Mouse (Mus musculus) hindbrain, embryonic 10.5 days (tissue): ENCODE results near the gene Tnpo3. TPM values are rescaled to one million over a fixed set of nuclear protein-coding genes. Genes with fewer than 3 reads are reported as not detected.
A peak's percentile ranks its signal among the peaks of the same experiment; 100 is the strongest.
"Not testable (repeated sequence)": the region's sequence is repeated elsewhere in the genome, so short reads cannot be mapped to it uniquely, and the experiment has no call there.

Experiments
- DNase-seq: peaks from one replicate; pipeline ENCODE4 v3.0.0-alpha.2; 2017; ENCODE audit warnings: low spot score
- H3K27ac ChIP-seq: fragments of 300-500 bp; sonication (generic); 2 replicates; pipeline ENCODE4 v1.5.1; 2016; ENCODE audit warnings: mild to moderate bottlenecking, moderate library complexity
- H3K27me3 ChIP-seq: fragments of 300-500 bp; sonication (generic); 2 replicates; pipeline ENCODE4 v1.6.1; 2016; ENCODE audit warnings: mild to moderate bottlenecking; ENCODE audit not compliant: poor library complexity, insufficient read depth, severe bottlenecking
- H3K36me3 ChIP-seq: fragments of 300-500 bp; sonication (generic); 2 replicates; pipeline ENCODE4 v1.6.1; 2016; ENCODE audit warnings: mild to moderate bottlenecking, moderate library complexity
- H3K4me1 ChIP-seq: fragments of 300-500 bp; sonication (generic); replicated peaks from 2 replicates; pipeline ENCODE4 v1.6.1; 2016; ENCODE audit warnings: mild to moderate bottlenecking
- H3K4me3 ChIP-seq: fragments of 300-500 bp; sonication (generic); 2 replicates; pipeline ENCODE4 v1.5.1; 2016; ENCODE audit warnings: mild to moderate bottlenecking, moderate library complexity
- H3K9me3 ChIP-seq: fragments of 300-500 bp; sonication (generic); 2 replicates; pipeline ENCODE4 v1.6.1; 2016; ENCODE audit warnings: mild to moderate bottlenecking, moderate library complexity
- WGBS: fragments of 180-500 bp; shearing (Covaris S2); methylation state at CpG from one replicate; pipeline ENCODE4 v1.1.7; 2016; 5-methylcytosine and 5-hydroxymethylcytosine counted together
- polyA plus RNA-seq: library from polyadenylated mRNA; unstranded; fragments of >200 nt; fragmentation: Nextera tagmentation; extraction: Ambion mirVana; gene quantifications from 2 replicates; pipeline ENCODE4 v1.2.1, GENCODE M21; 2016

The Tnpo3 gene
- polyA plus RNA-seq, 1 experiment from 2014 or later: 93.1 TPM

- WGBS: 98% methylated on average over 1 of the region's 1 CpGs
- DNase-seq: no peak
These were observed 24.9 kb upstream of the Tnpo3 start for GRCm38 (mm10) chr6:29634537-29634936.

DNA sequence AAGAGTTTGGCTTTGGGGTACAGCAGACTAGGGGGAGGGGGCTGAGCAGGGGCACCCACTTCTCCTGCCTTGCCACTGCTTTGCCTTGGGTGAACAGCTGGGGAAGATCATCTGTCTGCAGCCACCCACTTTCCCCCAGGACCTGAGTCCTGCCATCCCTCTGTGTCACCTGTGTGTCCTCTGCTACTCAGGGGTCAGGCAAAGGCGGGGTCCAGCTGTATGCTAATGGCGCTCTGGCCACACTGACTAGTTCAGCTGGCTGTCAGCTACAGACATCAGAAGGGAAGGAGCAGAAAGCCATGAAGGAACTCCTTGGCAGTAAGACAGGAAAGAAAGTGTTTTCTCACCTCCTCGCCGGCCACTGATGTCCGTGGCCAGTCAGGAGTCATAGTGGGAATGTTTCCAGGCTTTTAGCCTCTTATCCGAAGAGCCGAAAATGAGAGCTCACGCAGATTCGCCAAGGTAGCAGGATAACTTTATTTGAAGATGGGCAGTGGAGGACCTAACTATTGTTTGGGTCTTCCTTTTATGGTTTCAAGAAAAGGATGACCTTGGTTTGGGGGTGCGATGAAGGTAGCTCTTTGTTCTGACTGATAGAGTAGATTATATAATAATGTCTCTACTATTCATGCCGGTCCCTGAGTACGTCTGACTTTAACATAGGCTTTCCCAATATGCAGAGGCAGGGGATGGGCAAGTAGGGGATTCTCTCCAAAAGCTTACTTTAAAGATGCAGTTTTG lies 23.0 kb upstream of the Tnpo3 start:
- Histone ChIP-seq H3K27ac (no peak overlapping the region), H3K9me3 (no peaks in the 10 kb centered on the region), H3K4me1 (peaks cover 7% of the 10 kb centered on the region), H3K4me3 (no peak overlapping the region), H3K27me3 (peaks cover 14% of the 10 kb centered on the region), H3K36me3 (no peaks in the 10 kb centered on the region)
- 53% methylated on average over 12 of the region's 12 CpGs for WGBS
- DNase-seq: no peak

More at GRCm38 (mm10) chr6:29634537-29634936, 24.9 kb upstream of the Tnpo3 start:
- Histone ChIP-seq H3K27ac (no peak overlapping the region), H3K27me3 (peaks cover 24% of the 10 kb centered on the region), H3K9me3 (no peaks in the 10 kb centered on the region), H3K36me3 (no peaks in the 10 kb centered on the region), H3K4me3 (no peak overlapping the region), H3K4me1 (peaks cover 14% of the 10 kb centered on the region)

- H3K27me3 ChIP-seq: peaks cover 14% of the 10 kb centered on the region
- H3K36me3 ChIP-seq: no peaks in the 10 kb centered on the region
- DNase-seq: no peak
- H3K4me1 ChIP-seq: peaks cover 7% of the 10 kb centered on the region
- WGBS: 34% methylated on average over 10 of the region's 10 CpGs
- H3K4me3 ChIP-seq: no peak overlapping the region
- H3K9me3 ChIP-seq: no peaks in the 10 kb centered on the region
- H3K27ac ChIP-seq: no peak overlapping the region
These were observed 22.3 kb upstream of the Tnpo3 start for GRCm38 (mm10) chr6:29631751-29632551.

DNA sequence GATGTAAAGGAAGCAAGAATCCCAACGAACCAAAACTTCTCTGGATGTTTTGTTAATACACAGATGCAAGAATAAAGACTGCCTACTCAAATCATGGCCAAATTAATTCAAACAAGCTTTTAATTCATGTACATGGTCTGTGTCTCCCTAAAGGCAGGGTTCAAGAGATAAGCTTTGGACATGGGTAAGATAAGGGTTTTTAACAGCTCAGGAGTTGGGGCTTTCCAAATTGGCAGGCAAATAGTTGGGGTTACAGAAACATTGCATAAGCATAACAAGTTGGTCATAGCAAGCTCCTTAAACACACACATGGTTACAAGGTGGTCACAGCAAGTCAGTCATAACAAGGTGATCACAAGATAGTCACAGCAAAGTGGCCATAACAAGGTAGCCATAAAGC lies 20.5 kb upstream of the Tnpo3 start:
- Histone ChIP-seq H3K9me3 (no peaks in the 10 kb centered on the region), H3K4me3 (no peak overlapping the region), H3K27me3 (peaks cover 14% of the 10 kb centered on the region), H3K36me3 (no peaks in the 10 kb centered on the region), H3K27ac (no peak overlapping the region), H3K4me1 (peaks cover 7% of the 10 kb centered on the region)
- no peak for DNase-seq
- WGBS: 90% methylated on average over 1 of the region's 1 CpGs

DNA sequence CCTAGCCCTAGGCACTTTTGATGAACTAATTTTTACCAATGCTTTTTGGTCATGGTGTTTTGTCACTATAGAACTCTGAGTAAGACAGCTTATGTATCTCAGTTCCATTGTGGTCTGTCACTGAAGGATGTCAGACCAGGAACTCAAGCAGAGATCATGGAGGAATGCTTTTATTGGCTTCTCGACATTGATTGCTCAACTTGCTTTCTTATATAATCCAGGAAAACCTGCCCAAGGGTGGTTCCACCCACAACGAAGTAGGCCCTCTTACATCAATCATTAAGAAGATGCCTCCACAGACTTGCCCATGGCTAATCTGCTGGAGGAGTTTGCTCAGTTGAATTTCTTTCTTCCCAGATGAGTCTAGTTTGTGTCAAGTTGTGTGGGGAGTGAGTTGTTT lies 18.1 kb upstream of the Tnpo3 start:
- WGBS: 85% methylated on average over 2 of the region's 2 CpGs
- DNase-seq: no peak
- Histone ChIP-seq H3K9me3 (no peaks in the 10 kb centered on the region), H3K36me3 (no peaks in the 10 kb centered on the region), H3K4me1 (peaks cover 4% of the 10 kb centered on the region), H3K27me3 (peaks cover 14% of the 10 kb centered on the region), H3K4me3 (no peak overlapping the region), H3K27ac (no peak overlapping the region)

- no peaks in the 10 kb centered on the region for H3K36me3 ChIP-seq
- H3K4me3 ChIP-seq: no peak overlapping the region
- H3K27me3 ChIP-seq: no peaks in the 10 kb centered on the region
- H3K27ac ChIP-seq: no peak overlapping the region
- 92% methylated on average over 2 of the region's 2 CpGs for WGBS
- no peak for DNase-seq
- 0 out of 2 replicates have a peak, but pooled peaks cover 2% of the 10 kb centered on the region for H3K9me3 ChIP-seq
- H3K4me1 ChIP-seq: no peaks in the 10 kb centered on the region
These were observed 14.2 kb upstream of the Tnpo3 start for GRCm38 (mm10) chr6:29623857-29624256.

GRCm38 (mm10) chr6:29622273-29622672 lies 12.6 kb upstream of the Tnpo3 start:
- no peak for DNase-seq
- Histone ChIP-seq H3K4me3 (no peak overlapping the region), H3K36me3 (no peaks in the 10 kb centered on the region), H3K9me3 (0 out of 2 replicates have a peak, but pooled peaks cover 2% of the 10 kb centered on the region), H3K27ac (no peak overlapping the region), H3K4me1 (no peaks in the 10 kb centered on the region), H3K27me3 (no peaks in the 10 kb centered on the region)
- WGBS: 48% methylated on average over 6 of the region's 6 CpGs

DNA sequence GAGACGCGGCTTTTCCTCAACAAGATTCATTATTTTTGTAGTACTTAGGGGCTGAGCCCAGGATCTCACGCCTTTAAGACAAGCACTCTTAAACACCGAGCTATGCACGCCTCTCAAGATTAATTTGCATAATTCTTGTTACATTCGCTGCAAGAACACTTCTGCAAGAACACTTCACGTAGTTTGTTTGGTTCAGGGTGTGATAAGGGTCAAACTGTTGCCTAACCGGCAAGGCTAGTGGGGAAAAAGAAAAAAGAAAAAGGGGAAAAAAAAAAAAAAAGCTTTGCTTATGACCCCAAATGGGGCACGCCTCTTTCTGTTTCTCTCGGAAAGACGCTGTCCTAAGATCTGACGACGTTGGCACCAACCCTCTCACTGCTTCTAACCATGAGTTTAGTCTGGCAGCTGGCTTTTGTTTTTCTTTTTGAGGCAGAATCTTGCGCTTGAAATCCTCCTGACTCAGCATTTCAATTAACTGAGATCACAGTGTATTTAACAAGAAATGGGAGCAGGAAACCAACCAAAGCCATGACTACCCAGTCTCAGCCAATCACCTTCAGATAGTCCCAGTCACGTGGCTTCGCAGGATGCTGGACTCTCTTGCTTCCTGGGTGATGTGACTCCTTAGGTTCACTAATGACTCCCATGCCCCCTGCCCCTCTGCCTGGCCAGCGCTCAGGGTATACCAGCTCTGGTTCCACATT lies 11.3 kb upstream of the Tnpo3 start:
- DNase-seq: no peak
- no peaks in the 10 kb centered on the region for H3K4me1 ChIP-seq
- H3K36me3 ChIP-seq: no peaks in the 10 kb centered on the region
- no peak overlapping the region for H3K4me3 ChIP-seq
- whole genome bisulfite sequencing: 67% methylated on average over 17 of the region's 17 CpGs
- H3K27me3 ChIP-seq: no peaks in the 10 kb centered on the region
- 0 out of 2 replicates have a peak, but pooled peaks cover 2% of the 10 kb centered on the region for H3K9me3 ChIP-seq
- no peak overlapping the region for H3K27ac ChIP-seq

GRCm38 (mm10) chr6:29620176-29620575 lies 10.5 kb upstream of the Tnpo3 start:
- 42% methylated on average over 3 of the region's 3 CpGs for WGBS

GRCm38 (mm10) chr6:29610020-29610640 lies 443 bp upstream of the Tnpo3 start:
- 34% methylated on average over 13 of the region's 13 CpGs for WGBS
- Histone ChIP-seq H3K4me3 (peak overlapping the region; percentile 100), H3K27ac (peak overlapping the region; percentile 91), H3K4me1 (peaks cover 17% of the 10 kb centered on the region)
- H3K36me3 ChIP-seq, H3K27me3 ChIP-seq, H3K9me3 ChIP-seq, DNase-seq: not testable (repeated sequence)

More at GRCm38 (mm10) chr6:29620176-29620575, 10.5 kb upstream of the Tnpo3 start:
- H3K9me3 ChIP-seq: 0 out of 2 replicates have a peak, but pooled peaks cover 2% of the 10 kb centered on the region
- H3K27ac ChIP-seq: no peak overlapping the region
- no peaks in the 10 kb centered on the region for H3K27me3 ChIP-seq
- no peaks in the 10 kb centered on the region for H3K36me3 ChIP-seq
- DNase-seq: no peak
- no peak overlapping the region for H3K4me3 ChIP-seq
- no peaks in the 10 kb centered on the region for H3K4me1 ChIP-seq

- Histone ChIP-seq H3K9me3 (no peaks in the 10 kb centered on the region), H3K4me3 (no peak overlapping the region), H3K4me1 (no peaks in the 10 kb centered on the region), H3K27me3 (no peaks in the 10 kb centered on the region), H3K36me3 (peaks cover 15% of the 10 kb centered on the region), H3K27ac (no peak overlapping the region)
- no peak for DNase-seq
These were observed 9.5 kb downstream of the Tnpo3 start for GRCm38 (mm10) chr6:29600188-29600587.

DNA sequence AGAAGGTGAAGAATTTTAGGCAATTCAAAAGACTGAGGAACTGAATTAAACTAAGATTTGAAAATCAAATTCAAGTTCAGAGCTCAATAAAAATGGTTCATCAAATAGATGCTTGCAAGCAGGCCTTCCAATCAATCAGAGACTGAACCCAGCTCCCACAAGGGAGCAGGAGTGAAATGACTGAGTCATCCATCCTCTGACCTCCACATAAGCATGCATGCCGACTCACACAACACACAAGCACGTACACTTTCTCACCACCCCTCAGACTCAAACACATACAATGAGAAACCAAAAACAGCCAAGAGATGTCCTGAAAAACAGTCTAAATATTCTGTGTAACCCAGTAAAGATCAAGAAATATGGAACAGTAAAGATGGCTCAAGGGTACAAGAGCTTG lies 14.0 kb downstream of the Tnpo3 start:
- 97% methylated on average over 2 of the region's 2 CpGs for WGBS
- no peaks in the 10 kb centered on the region for H3K4me1 ChIP-seq
- H3K9me3 ChIP-seq: no peaks in the 10 kb centered on the region
- peaks cover 15% of the 10 kb centered on the region for H3K36me3 ChIP-seq
- no peak for DNase-seq
- H3K4me3 ChIP-seq: no peak overlapping the region
- no peak overlapping the region for H3K27ac ChIP-seq
- no peaks in the 10 kb centered on the region for H3K27me3 ChIP-seq
